Mouse (Mus musculus) cerebellum, adult 9-10 months (tissue): ENCODE measurements at regions not wholly inside any gene's neighbourhood (a gene's known extent, or its start where the extent isn't known, plus 50 kb on each side); places are given as distances from the start of the nearest gene placed in this dataset.

Experiments used
- DNase-seq: peaks from one replicate; pipeline ENCODE4 v3.0.0; 2022

- DNase-seq, result no peak
Observed at GRCm38 (mm10) chr12:79879093-79879917, 233.5 kb downstream of the Zfp36l1 start.

GRCm38 (mm10) chr12:79878766-79879092, 234.1 kb downstream of the Zfp36l1 start:
- no peak for DNase-seq

- no peak for DNase-seq
Observed at GRCm38 (mm10) chr12:79878163-79878562, 234.7 kb downstream of the Zfp36l1 start.

GRCm38 (mm10) chr12:79874333-79874732, 238.5 kb downstream of the Zfp36l1 start:
- DNase-seq, result no peak

GRCm38 (mm10) chr12:79865179-79865552, 247.6 kb downstream of the Zfp36l1 start:
- DNase-seq, result no peak

- no peak for DNase-seq
Observed at GRCm38 (mm10) chr12:79864346-79865178, 248.3 kb downstream of the Zfp36l1 start.
